Mouse (Mus musculus) thymus, adult 18-20 months (tissue): ENCODE results near the gene Aftph.

Experiments used
- DNase-seq, 2 experiments: peaks; one replicate each; pipeline ENCODE4 v3.0.0; 2022; ENCODE audit warnings: mixed read lengths in 2 of 2

The Aftph gene

GRCm38 (mm10) chr11:20646986-20647726, 94.2 kb downstream of the Aftph start:
- no peak for DNase-seq

- DNase-seq = no peak
Measured at GRCm38 (mm10) chr11:20646142-20646541, 95.2 kb downstream of the Aftph start.

DNA sequence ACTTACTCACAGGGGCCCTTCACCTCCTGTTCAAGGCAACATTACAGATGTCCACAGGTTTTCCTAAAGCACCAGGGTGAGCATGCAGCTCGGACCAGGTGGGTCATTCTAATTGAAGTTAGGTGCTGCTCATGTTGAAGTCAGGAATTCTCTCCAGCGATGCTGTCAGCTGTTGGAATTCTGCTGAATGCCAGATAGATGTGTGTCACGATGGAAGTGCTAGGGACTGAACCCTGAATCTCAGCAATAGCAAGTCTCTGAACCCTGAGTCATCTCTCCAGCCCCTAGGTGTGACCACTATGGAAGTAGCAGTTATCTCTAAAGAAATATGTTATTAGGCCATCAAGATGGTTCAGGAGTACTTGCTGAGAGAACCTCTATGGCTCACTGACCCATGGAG, 95.9 kb downstream of the Aftph start:
- no peak for DNase-seq

- no peak for DNase-seq
Measured at GRCm38 (mm10) chr11:20644872-20645271, 96.5 kb downstream of the Aftph start.

DNA sequence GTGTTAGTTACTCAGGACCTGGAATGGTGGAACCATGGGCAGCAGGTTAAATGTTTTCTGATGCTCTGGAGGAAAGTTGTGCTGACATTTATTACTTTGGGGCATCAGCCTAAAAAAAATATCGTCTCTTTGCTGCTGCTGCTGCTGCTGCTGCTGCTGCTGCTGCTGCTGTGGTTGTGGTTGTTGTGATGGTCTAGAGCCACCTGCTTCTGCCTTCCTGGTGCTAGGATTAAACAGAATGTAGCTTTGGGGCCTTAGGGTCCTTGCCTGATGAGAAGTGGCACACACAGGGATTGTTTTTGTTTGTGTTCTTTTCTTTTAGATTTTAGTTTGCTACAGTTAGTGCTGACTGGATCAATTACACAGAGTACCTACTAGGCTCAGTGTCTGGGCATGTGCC, 97.2 kb downstream of the Aftph start:
- no peak for DNase-seq

DNA sequence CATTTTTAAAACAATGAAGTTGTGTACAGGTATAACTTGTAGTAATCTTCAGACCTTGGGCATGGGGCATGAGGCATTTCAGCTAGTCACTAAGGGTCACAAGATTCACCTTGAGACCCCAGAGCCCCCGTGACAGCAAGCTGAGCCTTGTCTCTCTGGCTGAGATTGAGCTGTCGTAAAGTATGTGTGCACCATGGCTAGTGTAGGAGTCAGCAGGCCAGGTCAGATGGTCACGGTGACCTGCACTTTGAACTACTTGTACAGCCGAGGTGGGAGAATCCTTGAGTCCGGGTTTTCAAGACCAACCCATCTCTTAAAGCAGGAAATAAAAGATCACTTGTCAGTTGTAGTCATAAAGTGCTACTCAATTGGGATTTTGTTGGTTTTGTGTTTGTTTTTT, 98.2 kb downstream of the Aftph start:
- no peak for DNase-seq

GRCm38 (mm10) chr11:20642321-20642720, 99.1 kb downstream of the Aftph start:
- no peak for DNase-seq

DNA sequence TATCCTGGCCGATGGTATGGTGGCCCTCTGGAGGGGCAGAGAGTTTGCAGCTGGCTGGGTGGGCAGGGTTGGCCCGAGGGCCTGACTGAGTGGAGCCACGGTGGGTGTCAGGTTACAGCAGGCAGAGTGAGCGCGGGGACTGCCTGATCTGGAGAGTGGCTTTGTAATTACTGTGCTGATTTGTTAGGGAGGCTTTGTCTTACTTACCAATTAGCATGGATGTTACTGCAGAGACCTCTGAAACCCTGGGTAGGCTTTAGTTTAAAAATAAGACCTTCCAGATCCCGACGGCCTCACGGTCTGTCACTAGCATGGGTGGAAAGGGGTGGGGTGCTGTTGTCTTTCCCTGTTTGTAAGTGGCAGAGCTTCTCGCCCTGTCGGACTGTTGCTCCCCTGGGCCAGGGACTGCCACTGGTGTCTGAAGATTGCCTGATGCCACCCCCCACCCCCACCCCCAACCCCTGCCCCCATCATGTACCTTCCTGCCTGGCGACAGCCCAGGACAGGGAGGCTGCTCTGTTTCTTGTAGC, 101.4 kb downstream of the Aftph start:
- no peak for DNase-seq

- DNase-seq = peak; percentile 30 to 53
Measured at GRCm38 (mm10) chr11:20638841-20639240, 102.5 kb downstream of the Aftph start.

DNA sequence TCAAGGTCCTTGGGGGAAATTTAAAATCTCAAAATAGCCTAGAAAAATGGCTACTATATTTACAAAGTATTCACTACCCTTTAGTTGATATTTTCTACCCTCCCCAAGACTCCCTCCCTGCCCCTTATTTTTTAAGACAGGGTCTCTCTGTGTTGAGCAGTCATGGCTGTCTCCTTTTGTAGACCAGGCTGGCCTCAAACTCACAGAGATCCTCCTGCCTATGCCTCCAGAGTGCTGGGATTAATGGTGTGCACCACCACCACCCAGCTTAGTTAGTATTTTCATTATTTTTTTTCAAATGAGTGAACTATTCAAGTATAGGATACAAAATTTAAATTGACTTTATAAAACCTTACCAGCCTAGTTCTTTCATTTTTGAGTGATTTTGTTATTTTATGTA, 104.3 kb downstream of the Aftph start:
- no peak for DNase-seq

DNA sequence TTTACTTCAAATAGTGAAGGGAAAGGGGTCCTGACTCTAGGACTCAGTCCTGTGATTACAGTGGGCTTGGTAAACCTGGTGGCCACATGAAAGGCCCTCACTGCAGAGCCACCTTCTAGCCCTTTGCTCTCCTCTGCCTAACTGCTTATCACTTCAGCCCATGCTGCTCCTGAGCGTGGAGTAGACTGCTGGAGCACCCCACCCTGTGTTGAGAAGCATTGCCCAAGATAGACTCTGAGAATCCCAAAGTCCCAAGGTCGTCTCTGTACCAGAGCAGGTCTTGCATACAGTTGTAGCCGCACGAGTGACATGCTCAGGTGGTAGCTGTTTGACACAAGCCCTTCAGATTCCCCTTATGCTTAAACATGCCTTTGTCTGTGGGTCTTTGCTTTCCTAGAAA, 105.3 kb downstream of the Aftph start:
- no peak for DNase-seq

GRCm38 (mm10) chr11:20635646-20636045, 105.7 kb downstream of the Aftph start:
- DNase-seq = no peak
